Mouse (Mus musculus) cerebellum, postnatal 4 days (tissue): Measurements from ENCODE around the gene Rps6ka3.

ENCODE experiments used
- DNase-seq, 2 experiments: peaks; one replicate each; pipeline ENCODE4 v3.0.0; 2022; ENCODE audit warnings: low spot score in 2 of 2, mixed read lengths in 1 of 2

Rps6ka3 gene

GRCm38 (mm10) chrX:159210007-159210406, at the start of gene Rps6ka3:
Gene Rps6ka3 (plus strand): TSS chrX:159210307.
- no peak for DNase-seq

GRCm38 (mm10) chrX:159169200-159169599, 40.9 kb upstream of the Rps6ka3 start:
- DNase-seq, result no peak

GRCm38 (mm10) chrX:159171579-159171978, 38.5 kb upstream of the Rps6ka3 start:
- DNase-seq, result no peak

- no peak for DNase-seq
Measured at GRCm38 (mm10) chrX:159191581-159191980, 18.5 kb upstream of the Rps6ka3 start.

- DNase-seq, result no peak
Measured at GRCm38 (mm10) chrX:159199495-159199894, 10.6 kb upstream of the Rps6ka3 start.

- no peak for DNase-seq
Measured at GRCm38 (mm10) chrX:159200101-159200500, 10.0 kb upstream of the Rps6ka3 start.

GRCm38 (mm10) chrX:159210892-159211583, 931 bp downstream of the Rps6ka3 start:
- no peak for DNase-seq

- no peak for DNase-seq
Measured at GRCm38 (mm10) chrX:159215253-159215652, 5.1 kb downstream of the Rps6ka3 start.

GRCm38 (mm10) chrX:159222474-159222873, 12.4 kb downstream of the Rps6ka3 start:
- no peak for DNase-seq

- DNase-seq, result no peak
Measured at GRCm38 (mm10) chrX:159237275-159237674, 27.2 kb downstream of the Rps6ka3 start.

GRCm38 (mm10) chrX:159254001-159254884, 44.1 kb downstream of the Rps6ka3 start:
- DNase-seq, result peak in 1 of 2 experiments; percentile 17

- DNase-seq, result peak; percentile 56 to 78
Measured at GRCm38 (mm10) chrX:159255123-159255978, 45.2 kb downstream of the Rps6ka3 start.

- peak in 1 of 2 experiments; percentile 4 for DNase-seq
Measured at GRCm38 (mm10) chrX:159256040-159256852, 46.1 kb downstream of the Rps6ka3 start.

GRCm38 (mm10) chrX:159256921-159257421, 46.9 kb downstream of the Rps6ka3 start:
- peak in 1 of 2 experiments; percentile 9 for DNase-seq

- DNase-seq, result no peak
Measured at GRCm38 (mm10) chrX:159264681-159265080, 54.6 kb downstream of the Rps6ka3 start.

GRCm38 (mm10) chrX:159269072-159269471, 59.0 kb downstream of the Rps6ka3 start:
- DNase-seq, result peak in 1 of 2 experiments; percentile 21

- no peak for DNase-seq
Measured at GRCm38 (mm10) chrX:159286765-159287164, 76.7 kb downstream of the Rps6ka3 start.

- no peak for DNase-seq
Measured at GRCm38 (mm10) chrX:159295879-159296278, 85.8 kb downstream of the Rps6ka3 start.

GRCm38 (mm10) chrX:159302349-159303311, 92.5 kb downstream of the Rps6ka3 start:
- DNase-seq, result no peak
